ENCODE assay signal across 7 mouse cellular contexts in the genomic region with DNA sequence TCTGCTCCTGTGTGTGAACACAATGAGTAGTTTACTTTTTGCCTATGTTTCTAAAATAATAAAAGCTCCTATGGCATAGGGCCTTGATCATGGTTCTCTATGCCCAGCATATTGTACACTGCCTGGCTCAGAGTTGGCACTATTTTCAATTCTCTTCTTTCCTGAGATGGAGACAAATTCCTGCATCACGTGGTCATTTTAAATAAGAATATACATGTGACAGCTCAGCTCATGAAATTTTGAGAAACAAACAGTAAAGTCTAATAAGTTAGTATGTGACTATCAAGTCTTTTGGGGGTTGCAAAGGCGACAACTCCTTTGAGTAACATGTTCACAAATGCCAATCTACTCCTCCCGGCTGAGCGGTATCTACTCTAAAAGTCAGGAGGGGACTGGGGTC. TPM values are rescaled to one million over a fixed set of nuclear protein-coding genes. Genes with fewer than 3 reads are reported as not detected.
DNase-seq lines count a peak whose midpoint lies in the region; ATAC-seq lines count a peak whose summit lies in the region.

No protein-coding gene starts in this region.

- DNase-seq in layer of hippocampus, adult 18-20 months (ENCODE audit: low spot score in 2 of 2) = no peak
- no peak for DNase-seq in yolk sac, embryonic 10.5 days (ENCODE audit: low spot score)

- ATAC-seq in megakaryocyte, adult 5-6 weeks (ENCODE audit: poor library complexity, severe bottlenecking) = no peak
- 0 out of 2 replicates have a peak, but pooled peaks have one; percentile 11 for ATAC-seq in erythroid progenitor cell, adult 5-6 weeks (replicated peaks; ENCODE audit: low FRiP score, poor library complexity, severe bottlenecking)
- ATAC-seq in limb, embryonic 12.5 days (ENCODE audit: insufficient number of reproducible peaks, insufficient read depth, low FRiP score, low TSS enrichment, low read depth) = no peak
- no peak for ATAC-seq in stomach, embryonic 15.5 days (ENCODE audit: insufficient read depth, low FRiP score, low read depth)

- H3K27ac ChIP-seq in limb, embryonic 12.5 days = peak overlapping the region; percentile 76; the same call in 1 of the 2 replicates
- peak overlapping the region; percentile 92 for H3K27ac ChIP-seq in stomach, embryonic 15.5 days

- WGBS in limb, embryonic 12.5 days = 1% methylated on average over 4 of the region's 4 CpGs
- WGBS in stomach, embryonic 15.5 days = under 1% methylated on average over 4 of the region's 4 CpGs

- no peaks in the 10 kb centered on the region for H3K9me3 ChIP-seq in megakaryocyte, embryonic 14.5 days
- no peaks in the 10 kb centered on the region for H3K9me3 ChIP-seq in limb, embryonic 12.5 days
- no peaks in the 10 kb centered on the region for H3K9me3 ChIP-seq in stomach, embryonic 15.5 days

- peaks cover 43% of the 10 kb centered on the region for H3K4me1 ChIP-seq in megakaryocyte, embryonic 14.5 days
- peaks cover 10% of the 10 kb centered on the region; the same call in 1 of the 2 replicates for H3K4me1 ChIP-seq in limb, embryonic 12.5 days (replicated peaks)
- peaks cover 11% of the 10 kb centered on the region for H3K4me1 ChIP-seq in stomach, embryonic 15.5 days

- peak overlapping the region; percentile 75 for H3K9ac ChIP-seq in limb, embryonic 12.5 days (replicated peaks)
- H3K9ac ChIP-seq in stomach, embryonic 15.5 days = peak overlapping the region; percentile 71

- peak overlapping the region; percentile 73 for H3K4me2 ChIP-seq in limb, embryonic 12.5 days
- H3K4me2 ChIP-seq in stomach, embryonic 15.5 days = peak overlapping the region; percentile 70

- peak overlapping the region; percentile 99 for H3K4me3 ChIP-seq in megakaryocyte, embryonic 14.5 days (replicated peaks)
- peak overlapping the region; percentile 76 for H3K4me3 ChIP-seq in limb, embryonic 12.5 days (replicated peaks)
- peak overlapping the region; percentile 90 for H3K4me3 ChIP-seq in stomach, embryonic 15.5 days (replicated peaks)

- H3K36me3 ChIP-seq in megakaryocyte, embryonic 14.5 days (replicated peaks; ENCODE audit: low read length) = peaks cover 42% of the 10 kb centered on the region
- H3K36me3 ChIP-seq in limb, embryonic 12.5 days = peaks cover 34% of the 10 kb centered on the region
- H3K36me3 ChIP-seq in stomach, embryonic 15.5 days = peaks cover 19% of the 10 kb centered on the region

- no peaks in the 10 kb centered on the region for H3K27me3 ChIP-seq in megakaryocyte, embryonic 14.5 days (replicated peaks)
- no peaks in the 10 kb centered on the region for H3K27me3 ChIP-seq in limb, embryonic 12.5 days
- no peaks in the 10 kb centered on the region for H3K27me3 ChIP-seq in stomach, embryonic 15.5 days (replicated peaks)

RNA-seq across cellular contexts. Expression of gene Mrrf, which starts 0.3 kb away (rescaled TPM):
- polyA plus RNA-seq in megakaryocyte, embryonic 14.5 days (2012; ENCODE audit: insufficient read depth, low replicate concordance) = 2.5 and 6.8 TPM in 2 replicates
- total RNA-seq in megakaryocyte, adult 5-6 weeks (2015) = 9.3 and 10.1 TPM in 2 replicates
- 22.5 and 23.6 TPM in 2 replicates for total RNA-seq in megakaryocyte, adult 5-6 weeks (2017)
- total RNA-seq in erythroid progenitor cell, adult 5-6 weeks (2015; ENCODE audit: low replicate concordance) = 0.42 TPM in 1 of 2 replicates, not detected in the other
- total RNA-seq in erythroid progenitor cell, adult 5-6 weeks (2017; ENCODE audit: low replicate concordance) = 3.4 and 16.2 TPM in 2 replicates
- 26.5 and 26.7 TPM in 2 replicates for polyA plus RNA-seq in limb, embryonic 12.5 days (2016; fragmentation: Nextera tagmentation; extraction: Ambion mirVana)
- 27.4 and 30.7 TPM in 2 replicates for polyA plus RNA-seq in stomach, embryonic 15.5 days (2015; fragmentation: Nextera tagmentation; extraction: Ambion mirVana)
- 10 to 100 TPM; 17.0 to 20.2 TPM for total RNA-seq in layer of hippocampus, adult 18-20 months (2021)

RNA-seq across cellular contexts. Expression of gene Rbm18, which starts 0.7 kb away (rescaled TPM):
- 4.2 TPM in 1 of 2 replicates, not detected in the other for polyA plus RNA-seq in megakaryocyte, embryonic 14.5 days (2012; ENCODE audit: insufficient read depth, low replicate concordance)
- 36.4 and 37.8 TPM in 2 replicates for total RNA-seq in megakaryocyte, adult 5-6 weeks (2015)
- 21.7 and 22.1 TPM in 2 replicates for total RNA-seq in megakaryocyte, adult 5-6 weeks (2017)
- 25.6 and 29.2 TPM in 2 replicates for total RNA-seq in erythroid progenitor cell, adult 5-6 weeks (2015; ENCODE audit: low replicate concordance)
- total RNA-seq in erythroid progenitor cell, adult 5-6 weeks (2017; ENCODE audit: low replicate concordance) = 11.5 and 15.9 TPM in 2 replicates
- 90.8 and 95.6 TPM in 2 replicates for polyA plus RNA-seq in limb, embryonic 12.5 days (2016; fragmentation: Nextera tagmentation; extraction: Ambion mirVana)
- polyA plus RNA-seq in stomach, embryonic 15.5 days (2015; fragmentation: Nextera tagmentation; extraction: Ambion mirVana) = 54.9 and 60.1 TPM in 2 replicates
- total RNA-seq in layer of hippocampus, adult 18-20 months (2021) = 10 to 100 TPM; 46.6 to 50.5 TPM

RNA-seq across cellular contexts. Expression of gene Lhx6, which starts 30.7 kb away (rescaled TPM):
- 0.18 TPM in 1 of 2 replicates, not detected in the other for polyA plus RNA-seq in megakaryocyte, embryonic 14.5 days (2012; ENCODE audit: insufficient read depth, low replicate concordance)
- total RNA-seq in megakaryocyte, adult 5-6 weeks (2015) = not detected in 2 replicates
- total RNA-seq in megakaryocyte, adult 5-6 weeks (2017) = not detected in 2 replicates
- total RNA-seq in erythroid progenitor cell, adult 5-6 weeks (2015; ENCODE audit: low replicate concordance) = not detected in 2 replicates
- total RNA-seq in erythroid progenitor cell, adult 5-6 weeks (2017; ENCODE audit: low replicate concordance) = not detected in 2 replicates
- polyA plus RNA-seq in limb, embryonic 12.5 days (2016; fragmentation: Nextera tagmentation; extraction: Ambion mirVana) = 0.95 and 1.0 TPM in 2 replicates
- polyA plus RNA-seq in stomach, embryonic 15.5 days (2015; fragmentation: Nextera tagmentation; extraction: Ambion mirVana) = 1.2 and 1.8 TPM in 2 replicates
- 10 to 100 TPM; 15.6 to 16.4 TPM for total RNA-seq in layer of hippocampus, adult 18-20 months (2021)

Comparison
In these comparisons a context has a peak if more than half of its experiments do, and no peak if none do; other contexts are left out.
1. RNA of gene Lhx6, which starts 30.7 kb away (total RNA-seq): 15.6 to 16.4 TPM in layer of hippocampus, adult 18-20 months; not detected in megakaryocyte, adult 5-6 weeks and not detected in erythroid progenitor cell, adult 5-6 weeks; every median in the first group is over 10 times any median in the second.
2. Peak in every context shown above with its lines, with median percentiles within 50 percentile points of each other: H3K4me3 ChIP-seq.